Mouse (Mus musculus): Measurements from ENCODE around the gene Minar1.

Gene Minar1

DNA sequence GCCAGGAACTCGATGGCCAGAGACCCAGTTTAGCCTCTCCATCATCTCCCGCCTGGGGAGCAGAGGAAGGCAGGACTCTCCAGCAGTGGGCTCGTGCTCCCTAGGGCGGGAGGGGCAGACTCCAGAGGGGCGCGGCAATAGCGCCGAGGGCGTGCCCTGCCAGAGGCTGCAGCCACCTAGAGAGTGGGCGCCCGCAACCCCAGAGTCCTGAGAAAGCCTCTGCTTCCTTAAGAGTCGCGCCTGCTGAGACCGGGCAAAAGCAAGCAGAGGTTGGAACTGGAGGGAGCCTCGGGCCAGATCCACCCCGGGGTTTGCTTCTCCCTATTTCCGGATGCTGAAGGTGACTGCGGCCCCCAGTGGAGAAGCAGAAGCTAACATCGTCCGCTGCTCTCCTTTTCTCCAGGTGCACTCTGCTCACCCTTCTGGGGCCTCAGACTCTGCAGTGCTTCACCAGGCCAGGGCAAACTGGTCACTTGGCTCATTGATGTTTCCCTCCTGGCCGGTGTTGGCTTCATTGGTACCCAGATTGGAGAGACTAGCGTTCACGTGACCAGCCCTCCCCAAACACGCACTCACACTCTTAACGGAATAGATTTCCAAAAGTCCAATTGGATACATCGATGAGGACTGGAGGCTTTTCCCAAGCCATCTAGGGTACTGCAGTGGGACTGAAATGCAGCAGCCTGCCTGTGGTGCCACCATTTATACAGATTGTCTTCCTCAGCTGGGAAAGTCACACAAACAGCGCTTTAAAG lies at the start of gene Minar1:
TSS of gene Minar1 (minus strand) at position 120 of the 755 bp plus-strand sequence.
- DNase-seq (ENCODE audit: low spot score in 2 of 2) = peak; percentile 30 to 33

DNA sequence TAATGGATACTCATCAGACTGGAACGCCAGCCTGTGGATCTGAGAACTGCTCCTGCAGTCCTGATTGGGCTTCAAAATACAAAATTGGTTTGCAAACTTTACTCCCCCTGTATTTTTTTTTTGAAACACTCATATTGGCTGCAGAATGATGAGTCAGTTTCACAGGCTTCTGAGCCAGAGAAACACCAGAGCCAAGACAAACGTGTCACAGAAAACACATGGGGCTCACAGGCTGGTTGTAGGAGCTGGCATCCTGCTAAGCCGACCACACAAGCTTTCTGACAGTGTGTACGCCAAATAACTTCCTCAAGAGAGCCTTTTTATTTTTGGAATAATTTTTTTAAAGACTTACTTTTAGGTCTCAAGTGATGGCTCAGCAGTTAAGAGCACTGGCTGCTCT lies 47.0 kb upstream of the Minar1 start:
- DNase-seq (ENCODE audit: low spot score in 2 of 2) = peak; percentile 55 to 64

DNA sequence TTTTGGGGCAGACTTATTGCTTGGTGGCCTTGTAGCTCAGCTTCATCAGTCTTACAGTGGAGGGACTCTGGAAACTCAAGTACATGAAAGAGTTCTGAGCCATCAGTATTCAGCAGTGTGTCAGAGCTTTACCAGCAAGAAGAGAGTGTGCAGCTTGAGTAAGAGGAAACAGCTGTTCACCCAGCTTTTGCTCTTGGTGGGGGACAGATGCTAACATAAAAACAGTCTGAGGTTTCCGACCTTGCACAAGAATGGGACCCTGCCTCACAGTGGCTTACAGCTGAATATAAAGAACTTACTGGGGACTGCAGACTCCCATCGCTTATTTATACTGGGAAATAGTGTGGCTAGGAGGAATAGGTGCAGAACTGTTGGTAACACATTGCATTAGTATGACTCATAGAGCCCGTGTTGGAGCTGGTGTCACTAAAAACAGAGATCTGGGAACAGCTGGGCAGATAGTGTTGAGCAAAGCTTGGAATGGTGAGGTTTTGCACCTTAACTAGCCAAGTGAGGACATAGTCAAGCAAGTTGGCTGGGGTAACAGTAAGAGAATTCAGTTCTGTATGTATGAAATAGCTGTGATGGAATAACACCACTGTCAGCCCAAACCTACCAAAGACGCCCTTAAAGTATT lies 44.5 kb upstream of the Minar1 start:
- DNase-seq (ENCODE audit: low spot score in 2 of 2) = no peak

DNA sequence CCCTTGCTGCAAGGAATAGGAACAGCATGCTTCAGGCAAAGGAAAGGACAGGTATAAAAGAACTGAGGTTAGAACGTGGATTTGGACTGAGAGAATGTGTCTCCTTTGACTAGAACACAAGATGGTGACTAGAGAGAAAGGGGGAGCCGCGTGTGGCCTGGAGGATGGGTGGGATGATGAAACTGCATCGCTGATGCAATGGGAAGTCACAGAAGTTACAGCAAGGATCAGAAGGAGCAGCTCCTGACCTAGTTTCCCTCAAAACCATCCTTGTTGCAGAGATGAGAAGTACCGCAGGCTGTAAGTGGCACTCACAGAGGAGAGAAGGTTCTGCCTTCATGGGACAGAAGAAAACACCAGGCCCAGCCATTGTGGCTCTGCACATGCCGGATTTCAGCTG lies 28.0 kb upstream of the Minar1 start:
- DNase-seq (ENCODE audit: low spot score in 2 of 2) = no peak

DNA sequence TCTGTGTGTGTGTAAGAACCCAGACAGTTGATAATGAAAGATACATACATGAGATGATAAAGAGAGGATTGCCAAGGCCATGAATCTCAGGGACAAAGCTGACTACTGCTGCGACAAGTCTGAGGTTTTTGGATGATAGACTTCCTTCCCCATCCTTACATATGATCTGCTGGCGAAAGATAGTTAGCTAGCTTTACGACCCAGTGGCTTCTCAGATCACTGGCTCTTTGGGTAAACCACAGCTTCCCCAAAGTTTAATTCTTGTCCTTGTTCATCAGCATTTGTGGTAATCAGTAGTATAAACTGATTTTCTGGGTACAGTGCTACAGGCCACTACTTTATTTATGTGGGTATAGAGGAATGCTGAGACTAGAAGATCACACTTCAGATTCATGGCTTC lies 14.5 kb upstream of the Minar1 start:
- no peak for DNase-seq (ENCODE audit: low spot score in 2 of 2)

DNA sequence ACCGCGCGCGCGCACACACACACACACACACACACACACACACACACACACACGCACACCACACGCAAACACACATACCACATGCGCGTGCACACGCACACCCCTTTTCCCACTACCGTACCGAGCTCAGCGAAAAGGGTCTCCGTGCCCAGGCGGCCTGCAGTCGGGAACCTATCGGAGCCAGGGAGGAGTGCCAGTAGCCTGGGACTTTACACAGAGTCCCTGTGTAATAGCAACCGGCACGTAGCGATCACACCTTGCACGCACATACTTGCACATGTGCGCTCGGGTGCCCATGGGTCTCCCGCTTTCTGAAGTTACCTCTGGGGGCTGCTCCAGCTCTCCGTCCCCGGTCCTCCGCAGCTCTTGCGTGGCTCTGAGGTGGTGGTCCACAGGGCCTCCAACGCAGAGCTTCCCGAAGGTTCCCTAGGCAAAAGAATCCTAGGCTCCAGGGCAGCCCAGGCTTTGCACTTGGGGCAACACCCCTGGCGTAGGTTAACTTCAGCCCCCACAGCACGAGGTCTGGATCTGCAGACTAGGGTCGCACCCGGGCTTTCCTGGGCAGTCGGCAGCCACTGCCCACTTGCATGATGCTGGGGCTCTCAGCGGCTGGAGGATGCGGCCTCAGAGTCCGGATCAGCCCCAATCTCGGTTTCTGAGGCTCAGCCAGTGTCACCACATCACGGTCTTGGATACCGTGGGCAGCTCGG lies 474 bp downstream of the Minar1 start:
- DNase-seq (ENCODE audit: low spot score in 2 of 2) = peak; percentile 8 to 14

DNA sequence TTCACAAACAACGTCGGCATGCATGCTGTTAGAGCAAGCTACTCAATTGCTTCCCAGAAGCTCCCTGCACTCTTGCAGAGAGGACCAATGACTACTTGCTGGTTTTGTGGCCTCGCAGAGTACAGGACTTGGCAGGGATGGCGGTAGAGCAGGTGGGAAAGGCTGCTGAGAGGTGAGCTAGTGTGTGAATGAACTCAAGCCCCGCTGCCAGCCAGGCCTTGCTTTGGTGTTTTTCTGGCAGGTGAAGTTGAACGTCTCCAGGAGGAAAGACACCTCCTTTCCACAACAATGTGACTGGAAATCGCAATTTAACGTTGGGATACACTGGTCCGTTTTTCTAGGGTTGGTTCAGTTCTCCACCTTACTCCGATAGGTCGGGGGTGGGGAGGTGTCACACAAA lies 1.2 kb downstream of the Minar1 start:
- peak in 1 of 2 experiments; percentile 6 for DNase-seq (ENCODE audit: low spot score in 2 of 2)

DNA sequence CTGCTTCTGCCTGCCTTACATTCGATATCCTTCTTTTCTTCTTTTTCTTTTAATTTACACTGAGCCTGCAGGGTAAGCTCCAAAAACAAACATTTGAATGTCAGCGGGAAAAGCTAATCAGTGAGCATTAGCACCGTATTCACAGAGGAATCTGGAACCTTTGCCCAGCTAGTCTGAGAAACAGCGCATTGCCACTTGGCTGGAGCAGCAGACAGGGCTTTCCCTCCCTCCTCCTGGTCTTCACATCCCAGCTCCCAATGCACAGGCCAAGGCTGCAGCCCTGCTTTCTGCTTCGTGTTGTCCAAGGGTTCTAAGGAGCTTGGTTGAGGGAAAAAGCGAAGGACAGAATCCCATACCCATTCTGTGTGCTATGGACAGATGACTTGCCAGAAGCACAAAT lies 2.6 kb downstream of the Minar1 start:
- peak in 1 of 2 experiments; percentile 6 for DNase-seq (ENCODE audit: low spot score in 2 of 2)

DNA sequence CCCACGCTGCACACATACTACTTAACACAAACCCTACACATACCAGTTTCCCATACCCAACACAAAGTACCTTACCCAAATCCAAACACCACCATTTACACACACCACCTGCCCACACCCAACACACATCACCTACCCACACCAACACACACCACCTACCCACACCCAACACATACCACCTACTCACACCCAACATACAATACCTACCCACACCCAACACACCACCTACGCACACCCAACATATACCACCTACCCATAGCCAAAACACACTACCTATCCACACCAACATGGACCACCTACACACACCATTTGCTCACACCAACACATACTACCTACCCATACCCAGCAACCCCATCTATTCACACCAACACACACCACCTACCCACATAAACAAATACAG lies 6.0 kb downstream of the Minar1 start:
- no peak for DNase-seq (ENCODE audit: low spot score in 2 of 2)

DNA sequence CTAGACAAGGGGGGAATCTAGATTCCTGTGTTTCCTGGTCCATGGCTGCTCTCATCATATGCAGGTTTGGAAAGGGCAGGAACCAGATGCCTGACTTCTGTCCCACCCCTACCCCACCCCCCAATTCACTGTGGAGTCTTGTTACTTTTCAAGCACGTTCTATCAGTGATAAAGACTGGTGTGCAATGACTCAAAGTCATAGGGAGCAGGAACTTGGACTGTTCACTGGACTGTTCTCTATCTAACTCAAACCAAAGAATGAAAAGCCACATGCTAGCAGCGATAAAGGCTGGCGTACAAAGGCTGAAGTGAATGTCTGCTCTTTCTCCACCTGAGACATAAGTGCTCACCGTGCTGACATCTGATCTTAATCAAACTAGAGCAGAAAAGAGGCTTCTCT lies 12.3 kb downstream of the Minar1 start:
- DNase-seq (ENCODE audit: low spot score in 2 of 2) = no peak

DNA sequence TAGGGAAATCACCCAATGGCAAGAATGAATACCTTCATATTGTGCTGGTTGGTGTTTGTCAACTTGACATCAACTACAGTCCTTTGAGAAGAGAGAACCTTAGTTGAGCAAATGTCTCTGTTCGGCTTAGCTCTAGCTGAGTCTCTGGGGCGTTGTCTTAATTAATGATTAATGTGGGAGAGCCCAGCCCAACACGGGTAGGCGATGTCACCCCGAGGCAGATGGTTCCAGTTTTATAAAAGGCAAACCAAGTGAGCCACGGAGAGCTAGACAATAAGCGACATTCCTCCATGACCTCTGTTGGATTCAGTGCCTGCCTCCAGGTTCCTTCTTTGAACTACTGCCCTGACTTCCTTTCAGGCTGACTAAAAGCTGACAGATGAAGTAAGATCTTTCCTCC lies 15.6 kb downstream of the Minar1 start:
- no peak for DNase-seq (ENCODE audit: low spot score in 2 of 2)

DNA sequence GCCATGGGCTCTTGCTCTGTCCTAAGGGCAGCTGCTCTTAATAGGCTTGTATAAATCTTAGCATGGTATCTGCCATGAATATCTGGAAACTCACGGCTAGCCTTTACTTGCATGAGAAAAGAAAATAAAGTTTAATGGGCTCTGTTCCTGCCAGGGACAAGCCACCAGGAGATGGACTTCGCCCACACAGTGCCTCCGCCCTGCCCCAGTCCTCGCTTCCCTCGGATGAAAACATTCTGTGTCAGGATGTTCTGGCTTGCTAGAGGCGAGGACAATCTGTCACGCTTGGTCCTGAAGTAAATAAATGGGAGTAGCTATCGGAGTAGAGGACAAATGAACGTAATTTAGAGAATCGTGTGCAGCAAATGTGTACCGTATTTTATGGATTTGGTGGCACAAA lies 16.7 kb downstream of the Minar1 start:
- no peak for DNase-seq (ENCODE audit: low spot score in 2 of 2)

DNA sequence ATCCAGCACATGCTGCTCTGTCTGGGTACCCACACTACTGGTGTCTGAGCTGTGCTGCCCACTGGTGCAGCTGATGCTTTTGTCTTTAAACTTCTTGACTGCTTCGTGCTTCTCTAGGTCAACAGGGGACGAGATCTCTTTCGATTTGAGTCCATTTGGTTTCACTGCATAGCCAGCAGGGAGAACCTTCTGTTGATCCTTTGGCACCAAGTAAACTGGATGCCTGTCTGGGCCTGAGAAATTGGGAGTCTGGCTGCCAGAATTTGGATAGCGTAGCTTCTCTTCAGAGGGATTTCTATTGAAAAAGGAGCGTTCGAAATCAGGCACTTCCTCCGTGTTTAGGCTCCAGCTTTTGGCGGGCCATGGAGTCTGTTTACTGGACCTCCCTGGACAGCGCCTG lies 21.0 kb downstream of the Minar1 start:
- DNase-seq (ENCODE audit: low spot score in 2 of 2) = no peak

DNA sequence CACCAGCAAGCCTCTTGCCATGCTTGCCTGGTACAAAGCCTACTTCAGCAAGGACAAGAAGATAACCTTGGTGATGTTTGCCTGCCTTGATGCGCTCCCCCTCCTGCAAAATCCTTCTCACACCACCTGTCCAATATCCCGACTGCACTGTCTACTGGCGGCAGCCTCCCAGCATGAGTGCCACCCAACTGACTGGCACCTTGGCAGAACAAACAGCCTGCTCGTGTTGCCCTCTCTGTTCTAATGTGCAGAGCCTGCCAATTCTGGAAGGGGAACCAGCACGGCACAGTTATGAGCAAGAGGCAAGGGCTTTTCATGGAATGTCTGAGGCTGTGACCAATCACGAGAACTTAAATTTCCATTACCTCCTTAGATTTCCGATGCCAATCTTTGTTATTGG lies 22.2 kb downstream of the Minar1 start:
- DNase-seq (ENCODE audit: low spot score in 2 of 2) = no peak

DNA sequence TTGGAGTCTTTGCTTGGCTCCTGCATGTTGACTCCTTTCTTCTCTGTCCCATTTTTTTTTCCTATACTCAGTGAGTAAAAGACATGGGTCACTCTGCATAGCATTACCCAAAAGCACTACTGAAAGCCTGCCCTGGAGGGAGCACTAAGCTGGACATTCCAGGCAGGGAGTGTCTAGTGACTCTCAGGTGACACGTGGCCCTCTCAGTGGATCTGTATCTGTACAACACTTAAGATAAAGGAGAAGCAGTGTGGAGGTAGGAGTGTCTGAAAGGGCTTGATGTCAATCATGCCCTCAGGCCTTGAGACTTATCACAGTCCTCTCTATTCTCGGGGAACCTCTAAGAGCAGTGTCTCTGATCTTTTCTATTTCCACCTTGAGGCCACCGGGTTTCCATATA lies 25.9 kb downstream of the Minar1 start:
- DNase-seq (ENCODE audit: low spot score in 2 of 2) = no peak

DNA sequence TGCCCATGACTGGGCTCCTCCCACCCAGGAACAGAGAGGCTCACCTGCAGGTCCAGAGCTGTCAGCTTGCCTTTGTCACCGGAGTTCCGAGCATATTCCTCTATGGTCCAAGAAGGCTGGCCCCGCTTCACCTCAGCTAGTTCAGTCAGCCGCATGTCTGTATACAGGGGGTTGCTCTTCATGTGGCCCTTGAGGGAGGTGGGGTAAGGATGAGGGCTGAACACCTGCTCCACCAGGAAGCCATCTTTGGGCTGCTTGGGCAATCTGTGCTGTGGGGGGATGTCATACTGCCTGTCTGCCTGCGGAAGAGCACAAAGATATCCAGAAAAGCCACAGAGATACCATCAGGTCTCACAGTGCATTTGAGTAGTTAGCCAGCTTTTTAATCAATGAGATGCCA lies 26.5 kb downstream of the Minar1 start:
- no peak for DNase-seq (ENCODE audit: low spot score in 2 of 2)

DNA sequence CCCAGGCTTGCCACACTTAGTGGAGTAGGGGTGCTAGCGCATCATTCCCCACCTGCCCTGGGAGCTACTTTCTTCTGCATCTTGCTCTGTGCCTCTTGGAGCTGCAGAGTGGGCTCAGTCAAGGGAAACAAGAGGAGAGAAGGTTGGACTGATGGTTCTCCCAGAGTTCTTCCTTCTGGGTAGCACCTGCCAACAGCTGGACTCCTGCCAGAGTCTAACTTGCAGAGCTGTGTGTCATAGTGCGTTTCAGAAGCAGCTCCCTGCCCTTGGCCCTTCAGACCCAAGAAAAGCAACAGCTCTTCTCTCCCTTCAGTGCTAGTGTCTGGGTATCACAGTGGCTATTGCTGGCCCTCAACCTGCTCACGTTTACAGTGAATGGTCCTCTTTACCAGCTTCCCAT lies 30.5 kb downstream of the Minar1 start:
- no peak for DNase-seq (ENCODE audit: low spot score in 2 of 2)

DNA sequence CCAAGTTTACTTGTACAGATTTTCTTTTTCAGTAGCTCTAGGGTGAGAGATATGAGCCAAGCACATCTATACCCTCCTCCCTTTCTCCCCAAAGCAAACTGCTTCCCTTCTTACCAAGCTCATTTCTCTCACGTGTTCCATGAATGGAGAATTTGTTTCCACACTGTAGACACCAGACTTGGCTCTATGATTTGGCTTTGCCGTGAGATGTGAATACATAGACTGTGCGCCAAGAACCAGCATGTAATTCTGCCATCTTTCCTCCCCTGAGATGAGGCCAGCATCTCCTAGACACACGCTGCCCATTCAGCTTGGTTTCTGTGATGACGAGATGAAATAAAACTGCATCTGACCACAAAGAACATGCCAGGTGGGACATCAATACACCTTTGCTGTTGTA lies 44.5 kb downstream of the Minar1 start:
- DNase-seq (ENCODE audit: low spot score in 2 of 2) = no peak

DNA sequence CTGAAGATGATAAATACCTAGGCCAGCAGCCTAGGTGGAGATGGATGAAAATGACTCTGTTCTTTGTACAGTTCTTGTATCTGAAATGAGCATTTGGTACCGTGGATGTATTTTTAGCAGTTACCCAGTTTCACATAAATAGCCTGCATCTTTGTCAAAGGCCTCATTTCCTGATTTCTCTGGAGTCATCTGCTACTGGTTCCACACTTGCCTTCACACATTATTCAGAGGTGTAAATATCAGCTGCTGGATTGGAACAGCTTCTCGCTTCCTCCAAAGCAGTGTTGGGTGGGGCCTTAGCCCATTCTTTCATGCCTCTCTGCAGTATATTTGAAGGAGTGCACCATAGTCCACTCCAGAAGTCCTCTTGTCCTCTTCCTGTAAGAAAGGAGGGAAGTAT lies 70.3 kb downstream of the Minar1 start:
- DNase-seq (ENCODE audit: low spot score in 2 of 2) = peak; percentile 22 to 39

Measured in right cerebral cortex, adult 2 months (tissue).